Mouse (Mus musculus): ENCODE measurements around the gene Wnt9b.

DNA sequence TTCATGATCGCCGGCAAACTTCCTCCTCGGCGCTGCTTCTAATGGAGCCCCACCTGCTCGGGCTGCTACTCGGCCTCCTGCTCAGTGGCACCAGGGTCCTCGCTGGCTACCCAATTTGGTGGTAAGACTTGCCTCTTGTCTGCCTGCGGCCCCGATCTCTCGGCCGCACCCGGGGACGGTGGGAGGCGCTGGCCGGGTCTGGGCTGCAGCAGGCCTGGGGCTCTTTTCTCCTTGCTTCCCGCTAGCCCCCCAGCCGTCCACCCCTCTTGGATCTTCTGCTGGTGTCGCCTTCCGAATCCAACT lies 24.6 kb upstream of the Wnt9b start:
- TF ChIP-seq CTCF (IDR thresholded peaks at IDR 0.05; ENCODE audit: borderline replicate concordance, extremely low read depth, insufficient read depth, insufficient read length) (no peak), POLR2A (IDR thresholded peaks at IDR 0.05; ENCODE audit: borderline replicate concordance, extremely low read depth, insufficient read depth, insufficient read length, poor library complexity, severe bottlenecking) (no peak)

All from brain, embryonic 14.5 days (tissue).